Mouse (Mus musculus) lung, embryonic 15.5 days (tissue): ENCODE results near the gene Cxcr3. TPM values are rescaled to one million over a fixed set of nuclear protein-coding genes. Genes with fewer than 3 reads are reported as not detected.
A peak's percentile ranks its signal among the peaks of the same experiment; 100 is the strongest.

ENCODE experiments used
- ATAC-seq: fragments of 200-750 bp; cut with Nextera tagmentation; 2 replicates; pipeline ENCODE4 v1.8.0; 2017; ENCODE audit warnings: moderate number of reproducible peaks, borderline replicate concordance; ENCODE audit not compliant: low FRiP score, low TSS enrichment; ENCODE audit errors: extremely low read depth
- H3K27ac ChIP-seq: fragments of 300-500 bp; sonication (generic); 2 replicates; pipeline ENCODE4 v1.5.1; 2015; ENCODE audit warnings: moderate library complexity, mild to moderate bottlenecking, inconsistent platforms
- H3K27me3 ChIP-seq: fragments of 300-500 bp; sonication (generic); 2 replicates; pipeline ENCODE4 v1.6.1; 2015; ENCODE audit warnings: inconsistent platforms
- H3K36me3 ChIP-seq: fragments of 300-500 bp; sonication (generic); 2 replicates; pipeline ENCODE4 v1.6.1; 2015; ENCODE audit warnings: inconsistent platforms
- H3K4me1 ChIP-seq: fragments of 300-500 bp; sonication (generic); 2 replicates; pipeline ENCODE4 v1.6.1; 2015; ENCODE audit warnings: inconsistent platforms
- H3K4me2 ChIP-seq: fragments of 300-500 bp; sonication (generic); 2 replicates; pipeline ENCODE4 v1.6.1; 2015; ENCODE audit warnings: inconsistent platforms, mild to moderate bottlenecking, moderate library complexity
- H3K4me3 ChIP-seq: fragments of 300-500 bp; sonication (generic); 2 replicates; pipeline ENCODE4 v1.5.1; 2015; ENCODE audit warnings: mild to moderate bottlenecking, inconsistent platforms
- H3K9ac ChIP-seq: fragments of 300-500 bp; sonication (generic); 2 replicates; pipeline ENCODE4 v1.6.1; 2015; ENCODE audit warnings: inconsistent platforms
- H3K9me3 ChIP-seq: fragments of 300-500 bp; sonication (generic); 2 replicates; pipeline ENCODE4 v1.6.1; 2016; ENCODE audit warnings: inconsistent platforms
- WGBS: fragments of 180-500 bp; shearing (Covaris S2); methylation state at CpG from one replicate; pipeline ENCODE4 v1.1.7; 2015; 5-methylcytosine and 5-hydroxymethylcytosine counted together
- polyA plus RNA-seq: library from polyadenylated mRNA; unstranded; fragments of >200 nt; fragmentation: Nextera tagmentation; extraction: Ambion mirVana; gene quantifications from 2 replicates; pipeline ENCODE4 v1.2.1, GENCODE M21; 2015

Cxcr3 gene
- polyA plus RNA-seq = 0.22 and 0.33 TPM in 2 replicates

- Histone ChIP-seq H3K27me3 (no peaks in the 10 kb centered on the region; the same call in 1 of the 2 replicates), H3K9ac (no peak within 1 kb of the TSS), H3K27ac (no peak within 1 kb of the TSS), H3K4me3 (no peak within 1 kb of the TSS), H3K36me3 (no peaks in the 10 kb centered on the region), H3K4me1 (0 out of 2 replicates have a peak, but pooled peaks cover 4% of the 10 kb centered on the region), H3K4me2 (no peak within 1 kb of the TSS), H3K9me3 (no peaks in the 10 kb centered on the region)
- ATAC-seq = no peak
- 41% methylated on average over 11 of the region's 11 CpGs for whole genome bisulfite sequencing
Observed at GRCm38 (mm10) chrX:101733828-101734319, at the start of gene Cxcr3. Gene Cxcr3, minus strand, starts transcription at chrX:101734269.

GRCm38 (mm10) chrX:101772035-101772434 lies 38.0 kb upstream of the Cxcr3 start:
- Histone ChIP-seq H3K27me3 (peaks cover 3% of the 10 kb centered on the region; the same call in 1 of the 2 replicates), H3K4me2 (no peak overlapping the region), H3K36me3 (no peaks in the 10 kb centered on the region), H3K9ac (no peak overlapping the region), H3K27ac (no peak overlapping the region), H3K9me3 (no peaks in the 10 kb centered on the region), H3K4me3 (no peak overlapping the region), H3K4me1 (no peaks in the 10 kb centered on the region)
- 34% methylated on average over 5 of the region's 5 CpGs for WGBS
- ATAC-seq = no peak

- WGBS = 34% methylated on average over 3 of the region's 3 CpGs
- Histone ChIP-seq H3K4me1 (no peaks in the 10 kb centered on the region), H3K4me3 (no peak overlapping the region), H3K27me3 (peaks cover 3% of the 10 kb centered on the region; the same call in 1 of the 2 replicates), H3K27ac (no peak overlapping the region), H3K9me3 (no peaks in the 10 kb centered on the region), H3K9ac (no peak overlapping the region), H3K4me2 (no peak overlapping the region), H3K36me3 (no peaks in the 10 kb centered on the region)
- ATAC-seq = no peak
Observed at GRCm38 (mm10) chrX:101770307-101770706, 36.2 kb upstream of the Cxcr3 start.

- Histone ChIP-seq H3K27ac (no peak overlapping the region), H3K9ac (no peak overlapping the region), H3K4me1 (no peaks in the 10 kb centered on the region), H3K4me2 (no peak overlapping the region), H3K4me3 (no peak overlapping the region), H3K9me3 (no peaks in the 10 kb centered on the region), H3K27me3 (peaks cover 3% of the 10 kb centered on the region; the same call in 1 of the 2 replicates), H3K36me3 (no peaks in the 10 kb centered on the region)
- 48% methylated on average over 2 of the region's 2 CpGs for WGBS
- ATAC-seq = no peak
Observed at GRCm38 (mm10) chrX:101769478-101769877, 35.4 kb upstream of the Cxcr3 start.

- H3K36me3 ChIP-seq = no peaks in the 10 kb centered on the region
- H3K4me1 ChIP-seq = no peaks in the 10 kb centered on the region
- no peaks in the 10 kb centered on the region for H3K27me3 ChIP-seq
- ATAC-seq = no peak
- H3K9ac ChIP-seq = no peak overlapping the region
- 32% methylated on average over 7 of the region's 7 CpGs for WGBS
- no peak overlapping the region for H3K4me2 ChIP-seq
- H3K9me3 ChIP-seq = no peaks in the 10 kb centered on the region
- no peak overlapping the region for H3K4me3 ChIP-seq
- H3K27ac ChIP-seq = no peak overlapping the region
Observed at GRCm38 (mm10) chrX:101767280-101767679, 33.2 kb upstream of the Cxcr3 start.

- no peak overlapping the region for H3K27ac ChIP-seq
- no peaks in the 10 kb centered on the region for H3K9me3 ChIP-seq
- H3K4me3 ChIP-seq = no peak overlapping the region
- ATAC-seq = no peak
- WGBS = 65% methylated on average over 4 of the region's 4 CpGs
- H3K4me1 ChIP-seq = no peaks in the 10 kb centered on the region
- H3K27me3 ChIP-seq = no peaks in the 10 kb centered on the region; the same call in 1 of the 2 replicates
- no peaks in the 10 kb centered on the region for H3K36me3 ChIP-seq
- H3K9ac ChIP-seq = no peak overlapping the region
- H3K4me2 ChIP-seq = no peak overlapping the region
Observed at GRCm38 (mm10) chrX:101765111-101765510, 31.0 kb upstream of the Cxcr3 start.

GRCm38 (mm10) chrX:101764621-101765020 lies 30.6 kb upstream of the Cxcr3 start:
- Histone ChIP-seq H3K27ac (no peak overlapping the region), H3K4me2 (no peak overlapping the region), H3K4me3 (no peak overlapping the region), H3K36me3 (no peaks in the 10 kb centered on the region), H3K4me1 (no peaks in the 10 kb centered on the region), H3K27me3 (no peaks in the 10 kb centered on the region; the same call in 1 of the 2 replicates), H3K9ac (no peak overlapping the region), H3K9me3 (no peaks in the 10 kb centered on the region)
- 68% methylated on average over 5 of the region's 5 CpGs for WGBS
- no peak for ATAC-seq

- no peaks in the 10 kb centered on the region for H3K4me1 ChIP-seq
- H3K4me2 ChIP-seq = no peak overlapping the region
- H3K4me3 ChIP-seq = no peak overlapping the region
- no peaks in the 10 kb centered on the region for H3K9me3 ChIP-seq
- no peaks in the 10 kb centered on the region for H3K27me3 ChIP-seq
- 45% methylated on average over 5 of the region's 5 CpGs for WGBS
- H3K27ac ChIP-seq = no peak overlapping the region
- no peak overlapping the region for H3K9ac ChIP-seq
- H3K36me3 ChIP-seq = no peaks in the 10 kb centered on the region
- no peak for ATAC-seq
Observed at GRCm38 (mm10) chrX:101754478-101754877, 20.4 kb upstream of the Cxcr3 start.

GRCm38 (mm10) chrX:101750144-101750543 lies 16.1 kb upstream of the Cxcr3 start:
- H3K4me2 ChIP-seq = no peak overlapping the region
- no peak overlapping the region for H3K9ac ChIP-seq
- no peaks in the 10 kb centered on the region for H3K4me1 ChIP-seq
- H3K4me3 ChIP-seq = no peak overlapping the region
- ATAC-seq = no peak
- no peaks in the 10 kb centered on the region for H3K36me3 ChIP-seq
- H3K27ac ChIP-seq = no peak overlapping the region
- no peaks in the 10 kb centered on the region for H3K9me3 ChIP-seq
- WGBS = 54% methylated on average over 4 of the region's 4 CpGs
- H3K27me3 ChIP-seq = no peaks in the 10 kb centered on the region

GRCm38 (mm10) chrX:101741064-101741433 lies 7.0 kb upstream of the Cxcr3 start:
- H3K4me2 ChIP-seq = no peak overlapping the region

GRCm38 (mm10) chrX:101740335-101741063 lies 6.4 kb upstream of the Cxcr3 start:
- peak; percentile 55; the same call in 1 of the 2 replicates for ATAC-seq
- no peak overlapping the region for H3K9ac ChIP-seq
- no peaks in the 10 kb centered on the region for H3K36me3 ChIP-seq
- no peaks in the 10 kb centered on the region for H3K9me3 ChIP-seq
- 35% methylated on average over 6 of the region's 6 CpGs for WGBS
- H3K27ac ChIP-seq = no peak overlapping the region
- H3K4me1 ChIP-seq = no peaks in the 10 kb centered on the region
- H3K4me2 ChIP-seq = no peak overlapping the region
- peaks cover 4% of the 10 kb centered on the region; the same call in 1 of the 2 replicates for H3K27me3 ChIP-seq
- H3K4me3 ChIP-seq = no peak overlapping the region

More at GRCm38 (mm10) chrX:101741064-101741433, 7.0 kb upstream of the Cxcr3 start:
- H3K27ac ChIP-seq = no peak overlapping the region
- WGBS = 59% methylated on average over 2 of the region's 2 CpGs
- ATAC-seq = no peak
- H3K36me3 ChIP-seq = no peaks in the 10 kb centered on the region
- no peaks in the 10 kb centered on the region for H3K9me3 ChIP-seq
- H3K4me3 ChIP-seq = no peak overlapping the region
- H3K4me1 ChIP-seq = no peaks in the 10 kb centered on the region
- no peak overlapping the region for H3K9ac ChIP-seq
- peaks cover 4% of the 10 kb centered on the region; the same call in 1 of the 2 replicates for H3K27me3 ChIP-seq

- Histone ChIP-seq H3K4me2 (no peak overlapping the region), H3K27me3 (no peaks in the 10 kb centered on the region; the same call in 1 of the 2 replicates), H3K4me1 (0 out of 2 replicates have a peak, but pooled peaks cover 4% of the 10 kb centered on the region), H3K36me3 (no peaks in the 10 kb centered on the region), H3K4me3 (no peak overlapping the region), H3K9ac (no peak overlapping the region), H3K27ac (no peak overlapping the region), H3K9me3 (no peaks in the 10 kb centered on the region)
- no peak for ATAC-seq
Observed at GRCm38 (mm10) chrX:101737201-101737600, 3.1 kb upstream of the Cxcr3 start.
